Mouse (Mus musculus) adrenal gland, postnatal 10 days (tissue): ENCODE results near the gene Vtcn1. TPM values are rescaled to one million over a fixed set of nuclear protein-coding genes. Genes with fewer than 3 reads are reported as not detected.
"Not testable (repeated sequence)": the region's sequence is repeated elsewhere in the genome, so short reads cannot be mapped to it uniquely, and the experiment has no call there.

Experiments used
- DNase-seq: peaks from one replicate; pipeline ENCODE4 v3.0.0; 2021; ENCODE audit warnings: mixed read lengths
- long read RNA-seq, 2 experiments: library from polyadenylated mRNA; stranded (forward); transcript quantifications; one replicate each; pipeline ENCODE4 v2.0.0; 2021
- total RNA-seq, 2 experiments: library from RNA; stranded (reverse); gene quantifications; 2 replicates each; pipeline ENCODE4 v1.2.3; 2021

The Vtcn1 gene
- under 1 TPM; 0.18 to 0.55 TPM for total RNA-seq
- long read RNA-seq, experiment 1, result 0 reads
- long read RNA-seq, experiment 2, partial matches to known transcripts, result 0 of 1 reads
- long read RNA-seq, experiment 2, other reads (novel, unspliced or antisense), result 1 of 1 reads

GRCm38 (mm10) chr3:100825225-100825965 is at the start of gene Vtcn1:
Vtcn1 (plus strand) TSS chr3:100825459.
- DNase-seq, result no peak

- DNase-seq, result no peak
Observed at GRCm38 (mm10) chr3:100776967-100777366, 48.3 kb upstream of the Vtcn1 start.

GRCm38 (mm10) chr3:100777568-100777967 is 47.7 kb upstream of the Vtcn1 start:
- DNase-seq, result no peak

GRCm38 (mm10) chr3:100786076-100786475 is 39.2 kb upstream of the Vtcn1 start:
- no peak for DNase-seq

- DNase-seq, result no peak
Observed at GRCm38 (mm10) chr3:100791670-100792069, 33.6 kb upstream of the Vtcn1 start.

GRCm38 (mm10) chr3:100793345-100793744 is 31.9 kb upstream of the Vtcn1 start:
- no peak for DNase-seq

- no peak for DNase-seq
Observed at GRCm38 (mm10) chr3:100796571-100796970, 28.7 kb upstream of the Vtcn1 start.

- DNase-seq, result no peak
Observed at GRCm38 (mm10) chr3:100797166-100798145, 27.8 kb upstream of the Vtcn1 start.

GRCm38 (mm10) chr3:100798872-100799422 is 26.3 kb upstream of the Vtcn1 start:
- no peak for DNase-seq

- DNase-seq, result no peak
Observed at GRCm38 (mm10) chr3:100804975-100805374, 20.3 kb upstream of the Vtcn1 start.

- no peak for DNase-seq
Observed at GRCm38 (mm10) chr3:100805925-100806324, 19.3 kb upstream of the Vtcn1 start.

- DNase-seq, result peak; percentile 19
Observed at GRCm38 (mm10) chr3:100810461-100810860, 14.8 kb upstream of the Vtcn1 start.

- DNase-seq, result no peak
Observed at GRCm38 (mm10) chr3:100811836-100812235, 13.4 kb upstream of the Vtcn1 start.

- not testable (repeated sequence) for DNase-seq
Observed at GRCm38 (mm10) chr3:100815490-100815889, 9.8 kb upstream of the Vtcn1 start.

- DNase-seq, result no peak
Observed at GRCm38 (mm10) chr3:100818709-100819108, 6.5 kb upstream of the Vtcn1 start.

- no peak for DNase-seq
Observed at GRCm38 (mm10) chr3:100819571-100819970, 5.7 kb upstream of the Vtcn1 start.

GRCm38 (mm10) chr3:100820852-100821251 is 4.4 kb upstream of the Vtcn1 start:
- DNase-seq, result no peak

- no peak for DNase-seq
Observed at GRCm38 (mm10) chr3:100821276-100821675, 4.0 kb upstream of the Vtcn1 start.

GRCm38 (mm10) chr3:100843784-100844183 is 18.5 kb downstream of the Vtcn1 start:
- no peak for DNase-seq

GRCm38 (mm10) chr3:100844366-100844765 is 19.1 kb downstream of the Vtcn1 start:
- no peak for DNase-seq

- DNase-seq, result no peak
Observed at GRCm38 (mm10) chr3:100848348-100848747, 23.1 kb downstream of the Vtcn1 start.

- no peak for DNase-seq
Observed at GRCm38 (mm10) chr3:100850468-100850867, 25.2 kb downstream of the Vtcn1 start.
